Mouse (Mus musculus) midbrain, embryonic 15.5 days (tissue): Measurements from ENCODE around the gene Scfd2. TPM values are rescaled to one million over a fixed set of nuclear protein-coding genes. Genes with fewer than 3 reads are reported as not detected.

ENCODE experiments used
- ATAC-seq: fragments of 200-750 bp; cut with Nextera tagmentation; replicated peaks from 2 replicates; pipeline ENCODE4 v1.8.0; 2017; ENCODE audit warnings: moderate TSS enrichment
- H3K27ac ChIP-seq: fragments of 300-500 bp; sonication (generic); 2 replicates; pipeline ENCODE4 v1.5.1; 2015; ENCODE audit warnings: mild to moderate bottlenecking, inconsistent platforms
- H3K27me3 ChIP-seq: fragments of 300-500 bp; sonication (generic); replicated peaks from 2 replicates; pipeline ENCODE4 v1.6.1; 2015; ENCODE audit warnings: inconsistent platforms
- H3K36me3 ChIP-seq: fragments of 300-500 bp; sonication (generic); replicated peaks from 2 replicates; pipeline ENCODE4 v1.6.1; 2015; ENCODE audit warnings: inconsistent platforms
- H3K4me1 ChIP-seq: fragments of 300-500 bp; sonication (generic); 2 replicates; pipeline ENCODE4 v1.6.1; 2015; ENCODE audit warnings: inconsistent platforms
- H3K4me2 ChIP-seq: fragments of 300-500 bp; sonication (generic); 2 replicates; pipeline ENCODE4 v1.6.1; 2015; ENCODE audit warnings: inconsistent platforms, mild to moderate bottlenecking, moderate library complexity
- H3K4me3 ChIP-seq: fragments of 300-500 bp; sonication (generic); 2 replicates; pipeline ENCODE4 v1.5.1; 2015; ENCODE audit warnings: mild to moderate bottlenecking, inconsistent platforms
- H3K9ac ChIP-seq: fragments of 300-500 bp; sonication (generic); 2 replicates; pipeline ENCODE4 v1.6.1; 2015; ENCODE audit warnings: mild to moderate bottlenecking, inconsistent platforms
- H3K9me3 ChIP-seq: fragments of 300-500 bp; sonication (generic); 2 replicates; pipeline ENCODE4 v1.6.1; 2016; ENCODE audit warnings: inconsistent platforms
- WGBS: fragments of 180-500 bp; shearing (Covaris S2); methylation state at CpG from one replicate; pipeline ENCODE4 v1.1.7; 2015; ENCODE audit warnings: mixed read lengths; 5-methylcytosine and 5-hydroxymethylcytosine counted together
- polyA plus RNA-seq: library from polyadenylated mRNA; unstranded; fragments of >200 nt; fragmentation: Nextera tagmentation; extraction: Ambion mirVana; gene quantifications from 2 replicates; pipeline ENCODE4 v1.2.1, GENCODE M21; 2015

Scfd2 gene
- polyA plus RNA-seq, 1 experiment from 2014 or later = 20.0 TPM

DNA sequence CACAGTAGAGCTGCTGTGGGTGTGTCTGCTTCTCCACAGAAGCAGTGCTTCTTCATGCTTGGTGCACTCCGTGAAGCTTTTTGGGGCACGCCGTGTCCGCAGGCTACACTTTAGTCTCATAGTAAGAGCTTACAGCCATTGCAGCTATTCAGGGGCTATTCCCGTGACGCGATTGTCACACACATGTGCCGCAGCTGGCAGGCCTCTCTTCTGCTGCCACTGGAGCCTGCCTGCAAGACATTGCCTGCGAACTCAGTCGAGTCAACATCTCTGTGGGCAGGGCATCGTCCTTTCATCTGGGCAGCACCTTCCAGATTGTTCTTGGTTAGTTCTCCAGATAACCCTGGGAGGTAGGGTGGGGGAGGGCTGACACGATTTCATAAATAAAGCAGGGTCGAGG is 331.8 kb downstream of the Scfd2 start:
- Histone ChIP-seq H3K27ac (no peak overlapping the region), H3K36me3 (no peaks in the 10 kb centered on the region), H3K4me3 (no peak overlapping the region), H3K27me3 (no peaks in the 10 kb centered on the region), H3K4me1 (peaks cover 19% of the 10 kb centered on the region), H3K9me3 (no peaks in the 10 kb centered on the region), H3K9ac (no peak overlapping the region), H3K4me2 (no peak overlapping the region)
- 83% methylated on average over 13 of the region's 13 CpGs for WGBS
- no peak for ATAC-seq

- no peaks in the 10 kb centered on the region for H3K9me3 ChIP-seq
These were observed 333.1 kb downstream of the Scfd2 start for GRCm38 (mm10) chr5:74198446-74198845.

DNA sequence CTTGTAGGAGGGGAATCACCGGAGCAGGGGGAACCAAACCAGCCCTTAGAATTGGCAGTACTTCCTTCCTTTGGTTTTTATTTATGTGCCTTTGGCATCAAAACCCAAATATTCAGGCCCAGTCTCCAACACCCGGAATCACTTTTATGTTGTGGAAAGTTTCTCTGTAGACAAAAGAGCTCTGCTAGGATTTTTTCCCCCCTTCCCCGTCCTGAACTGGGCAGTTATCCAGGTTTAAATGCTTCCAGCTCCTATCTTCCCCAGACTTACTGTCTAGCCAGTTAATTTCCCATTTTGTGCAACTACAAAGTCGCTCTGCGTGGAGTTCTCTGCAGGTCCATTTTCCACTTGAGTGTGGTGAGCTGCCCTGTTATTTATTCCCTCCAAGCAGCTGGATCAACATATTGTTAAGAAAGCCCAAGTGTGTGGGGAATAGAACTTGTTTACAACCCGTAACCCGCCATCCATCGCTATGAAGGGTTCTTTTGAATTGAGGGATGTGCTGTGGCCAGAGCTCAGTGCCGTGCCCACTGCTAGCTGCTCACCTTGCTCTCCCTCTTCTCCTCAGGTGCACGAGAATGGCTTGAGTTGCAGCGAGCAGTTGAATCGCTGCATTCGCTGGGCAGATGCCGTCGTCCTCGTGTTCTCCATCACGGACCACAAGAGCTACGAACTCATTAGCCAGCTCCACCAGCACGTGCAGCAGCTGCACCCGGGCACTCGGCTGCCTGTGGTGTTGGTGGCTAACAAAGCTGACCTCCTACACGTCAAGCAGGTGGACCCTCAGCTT is 333.8 kb downstream of the Scfd2 start:
- H3K36me3 ChIP-seq = no peaks in the 10 kb centered on the region
- no peak overlapping the region for H3K27ac ChIP-seq
- no peak overlapping the region for H3K4me2 ChIP-seq
- H3K27me3 ChIP-seq = no peaks in the 10 kb centered on the region
- no peaks in the 10 kb centered on the region for H3K9me3 ChIP-seq
- ATAC-seq = no peak
- no peak overlapping the region for H3K4me3 ChIP-seq
- no peak overlapping the region for H3K9ac ChIP-seq
- peaks cover 30% of the 10 kb centered on the region for H3K4me1 ChIP-seq
- 77% methylated on average over 22 of the region's 22 CpGs for WGBS

More at GRCm38 (mm10) chr5:74198446-74198845, 333.1 kb downstream of the Scfd2 start:
- Histone ChIP-seq H3K36me3 (no peaks in the 10 kb centered on the region), H3K27me3 (no peaks in the 10 kb centered on the region), H3K4me3 (no peak overlapping the region), H3K9ac (no peak overlapping the region), H3K4me2 (no peak overlapping the region), H3K27ac (no peak overlapping the region), H3K4me1 (peaks cover 28% of the 10 kb centered on the region)
- WGBS = 81% methylated on average over 11 of the region's 11 CpGs
- ATAC-seq = no peak

DNA sequence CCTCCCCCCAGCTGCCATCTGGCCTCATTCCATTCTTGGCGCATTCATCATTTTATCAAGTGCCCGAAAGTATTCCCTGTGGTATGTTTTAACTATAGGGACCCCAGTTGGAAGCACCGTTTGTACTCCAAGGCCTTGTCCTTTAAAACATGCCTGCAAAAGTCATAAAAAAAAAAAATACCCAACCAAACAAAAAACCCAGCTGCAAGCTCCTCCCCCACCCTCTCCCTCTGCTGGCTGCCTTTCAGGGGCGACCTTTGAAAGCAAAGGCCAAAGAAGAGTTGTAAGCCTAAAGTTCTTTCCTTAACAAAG is 335.3 kb downstream of the Scfd2 start:
- Histone ChIP-seq H3K36me3 (no peaks in the 10 kb centered on the region), H3K9me3 (no peaks in the 10 kb centered on the region), H3K4me3 (peak overlapping the region; percentile 84; the same call in 1 of the 2 replicates), H3K9ac (no peak overlapping the region), H3K4me1 (peaks cover 30% of the 10 kb centered on the region), H3K27me3 (0 out of 2 replicates have a peak, but pooled peaks cover 5% of the 10 kb centered on the region), H3K27ac (no peak overlapping the region), H3K4me2 (peak overlapping the region; percentile 91)
- ATAC-seq = no peak
- 6% methylated on average over 4 of the region's 4 CpGs for WGBS

DNA sequence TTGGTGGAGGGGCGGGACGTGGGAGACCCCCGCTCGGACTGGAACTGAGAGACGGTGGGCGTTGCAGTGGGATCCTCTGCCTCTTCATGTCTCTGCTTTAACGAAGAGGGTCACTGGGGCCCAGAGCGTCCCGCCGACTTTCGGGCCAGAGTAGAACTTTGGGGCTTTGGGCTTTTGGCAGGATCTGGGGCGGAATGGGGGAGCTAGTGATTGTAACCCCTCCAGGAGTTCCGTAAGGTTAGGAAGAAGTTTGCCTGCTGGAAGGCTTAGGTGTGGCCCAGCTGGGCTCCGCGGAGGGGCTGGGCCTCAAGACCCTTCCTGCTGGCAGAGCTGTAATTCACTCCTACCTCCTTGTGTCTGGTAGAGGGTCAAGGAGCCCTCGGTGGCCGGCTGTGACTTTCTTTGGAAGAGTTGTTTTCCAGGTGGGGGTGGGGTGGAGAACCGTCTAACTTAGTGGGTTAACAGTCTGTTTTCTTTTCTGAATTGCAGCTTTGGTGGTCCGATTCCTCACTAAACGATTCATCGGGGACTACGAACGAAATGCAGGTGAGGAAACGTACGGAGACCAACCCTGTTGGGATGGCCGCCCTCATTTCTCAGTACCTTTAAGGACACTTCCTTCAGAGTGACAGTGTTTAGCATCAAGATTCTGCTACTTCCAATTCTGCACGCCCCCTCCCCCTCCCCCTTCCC is 335.8 kb downstream of the Scfd2 start:
- H3K27ac ChIP-seq = peak overlapping the region; percentile 56; the same call in 1 of the 2 replicates
- no peaks in the 10 kb centered on the region for H3K9me3 ChIP-seq
- peak; percentile 12 for ATAC-seq
- H3K4me2 ChIP-seq = peak overlapping the region; percentile 91
- H3K36me3 ChIP-seq = no peaks in the 10 kb centered on the region
- peak overlapping the region; percentile 84 for H3K4me3 ChIP-seq
- WGBS = 2% methylated on average over 27 of the region's 27 CpGs
- H3K9ac ChIP-seq = peak overlapping the region; percentile 82
- H3K27me3 ChIP-seq = 0 out of 2 replicates have a peak, but pooled peaks cover 5% of the 10 kb centered on the region
- H3K4me1 ChIP-seq = peaks cover 30% of the 10 kb centered on the region

DNA sequence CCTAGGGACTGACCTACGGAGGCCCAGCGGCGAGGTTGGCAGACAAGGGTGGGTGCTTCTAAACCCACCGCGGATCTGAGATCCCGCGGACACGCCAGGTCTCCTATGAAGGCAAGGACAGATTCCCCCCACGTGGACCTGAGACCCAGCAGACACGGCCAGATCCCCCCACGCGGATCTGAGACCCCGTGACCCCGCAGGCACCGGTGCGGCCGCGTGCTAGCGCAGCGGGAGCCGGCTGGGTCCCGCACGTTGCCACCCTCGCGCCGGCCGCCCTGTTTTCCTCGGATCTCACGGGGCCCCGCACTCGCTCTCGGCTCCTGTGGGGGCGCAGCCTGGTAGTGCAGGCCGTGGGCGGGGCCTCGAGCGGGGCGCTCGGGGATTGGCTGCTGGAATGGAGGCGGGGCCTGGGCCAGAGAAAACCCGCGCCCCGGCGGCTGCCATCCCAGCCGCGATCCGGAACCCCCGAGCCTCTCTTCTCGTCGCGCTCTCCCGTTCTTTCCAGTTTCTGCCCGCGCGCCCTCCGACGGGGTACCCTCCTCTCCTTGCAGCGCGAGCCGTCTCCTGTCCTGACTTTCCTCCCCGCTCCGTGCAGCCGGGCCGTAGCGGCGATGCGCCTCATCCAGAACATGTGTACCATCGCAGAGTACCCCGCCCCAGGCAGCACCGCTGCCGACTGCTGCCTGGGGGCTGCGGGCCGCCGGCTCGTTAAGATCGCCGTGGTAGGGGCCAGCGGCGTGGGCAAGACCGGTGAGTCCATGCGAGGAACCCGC is 336.5 kb downstream of the Scfd2 start, which contains the start of gene Rasl11b:
Gene Rasl11b (plus strand): TSS at position 446 of the 773 bp plus-strand sequence.
- Histone ChIP-seq H3K4me1 (peaks cover 30% of the 10 kb centered on the region), H3K27ac (peak within 1 kb of the TSS; percentile 56)
- 0% methylated on average over 82 of the region's 82 CpGs for WGBS

GRCm38 (mm10) chr5:74194027-74194840 is 337.3 kb downstream of the Scfd2 start:
- Histone ChIP-seq H3K36me3 (no peaks in the 10 kb centered on the region), H3K4me1 (peaks cover 30% of the 10 kb centered on the region), H3K9me3 (no peaks in the 10 kb centered on the region), H3K9ac (peak overlapping the region; percentile 52; the same call in 1 of the 2 replicates), H3K4me2 (peak overlapping the region; percentile 91), H3K27ac (no peak overlapping the region), H3K4me3 (peak overlapping the region; percentile 84), H3K27me3 (0 out of 2 replicates have a peak, but pooled peaks cover 5% of the 10 kb centered on the region)
- 24% methylated on average over 16 of the region's 16 CpGs for WGBS
- no peak; the same call in 1 of the 2 replicates for ATAC-seq

More for the DNA sequence above, 336.5 kb downstream of the Scfd2 start, which contains the start of gene Rasl11b:
- Histone ChIP-seq H3K9ac (peak within 1 kb of the TSS; percentile 82), H3K4me2 (peak within 1 kb of the TSS; percentile 91), H3K4me3 (peak within 1 kb of the TSS; percentile 84), H3K36me3 (no peaks in the 10 kb centered on the region), H3K27me3 (0 out of 2 replicates have a peak, but pooled peaks cover 5% of the 10 kb centered on the region), H3K9me3 (no peaks in the 10 kb centered on the region)
- ATAC-seq = peak; percentile 96

DNA sequence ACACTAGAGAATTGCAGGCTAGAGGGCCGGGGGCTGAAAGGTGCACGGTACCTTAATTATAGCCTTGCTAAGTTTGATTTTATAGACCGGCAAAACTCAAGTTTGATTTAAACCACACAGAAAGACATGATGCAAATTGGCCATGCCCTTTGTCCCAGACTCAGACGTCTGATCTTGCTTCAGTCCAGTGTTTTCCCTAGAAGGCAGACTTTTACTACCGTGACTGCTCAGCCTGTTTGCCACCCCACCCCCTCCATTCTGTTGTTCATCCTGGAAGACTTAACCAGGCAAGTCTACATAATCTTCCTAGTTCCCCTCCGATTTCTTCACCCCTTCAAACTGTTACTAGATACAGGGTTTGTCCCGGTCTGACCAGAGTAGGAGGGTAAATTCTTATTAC is 337.9 kb downstream of the Scfd2 start:
- no peak for ATAC-seq
- Histone ChIP-seq H3K4me2 (no peak overlapping the region), H3K36me3 (no peaks in the 10 kb centered on the region), H3K27ac (no peak overlapping the region), H3K4me3 (no peak overlapping the region), H3K9ac (no peak overlapping the region), H3K9me3 (no peaks in the 10 kb centered on the region), H3K27me3 (0 out of 2 replicates have a peak, but pooled peaks cover 5% of the 10 kb centered on the region), H3K4me1 (peaks cover 30% of the 10 kb centered on the region)
- 26% methylated on average over 7 of the region's 7 CpGs for WGBS

DNA sequence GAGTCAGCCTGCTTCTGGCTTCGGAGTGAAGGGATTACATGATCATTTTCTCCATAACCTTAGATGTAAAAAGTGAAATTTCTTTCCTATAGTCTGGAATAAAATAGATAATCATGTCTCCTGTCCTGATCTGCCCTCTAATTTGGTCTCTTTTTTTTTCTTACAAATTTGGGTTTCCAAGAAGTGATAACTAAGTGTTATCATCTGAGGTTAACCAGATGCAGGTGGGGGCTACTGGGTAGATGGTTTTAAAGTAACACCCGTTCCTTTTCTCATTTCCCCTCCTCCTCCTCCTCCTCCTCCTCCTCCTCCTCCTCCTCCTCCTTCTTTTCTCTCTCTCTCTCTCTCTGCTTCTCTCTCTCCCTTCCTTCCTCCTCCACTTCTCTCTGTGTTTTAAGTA is 338.6 kb downstream of the Scfd2 start:
- peaks cover 29% of the 10 kb centered on the region for H3K4me1 ChIP-seq
- no peak overlapping the region for H3K4me2 ChIP-seq
- no peak overlapping the region for H3K4me3 ChIP-seq
- no peak for ATAC-seq
- no peak overlapping the region for H3K27ac ChIP-seq
- H3K27me3 ChIP-seq = 0 out of 2 replicates have a peak, but pooled peaks cover 8% of the 10 kb centered on the region
- WGBS = 70% methylated on average over 2 of the region's 2 CpGs
- H3K9ac ChIP-seq = no peak overlapping the region
- H3K36me3 ChIP-seq = no peaks in the 10 kb centered on the region
- H3K9me3 ChIP-seq = no peaks in the 10 kb centered on the region

DNA sequence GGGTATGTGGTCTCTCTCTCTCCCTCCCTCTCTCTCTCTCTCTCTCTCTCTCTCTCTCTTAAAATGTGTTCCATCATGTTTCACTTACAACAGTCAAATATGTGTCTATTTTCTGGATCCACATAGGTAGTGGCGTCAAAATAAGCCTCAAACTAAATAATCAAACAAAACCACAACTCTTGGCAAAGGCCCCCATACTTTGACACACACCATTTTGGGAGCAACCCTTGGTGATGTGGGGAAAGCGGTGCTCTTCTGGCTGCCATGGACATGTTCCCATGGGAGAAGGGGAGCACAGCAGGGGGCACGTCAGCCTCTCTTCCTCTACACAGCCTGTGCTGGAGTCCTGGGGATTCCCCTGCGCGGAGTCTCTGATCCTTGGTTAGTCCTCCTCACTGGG is 340.6 kb downstream of the Scfd2 start:
- H3K9me3 ChIP-seq = no peaks in the 10 kb centered on the region
- no peak overlapping the region for H3K27ac ChIP-seq
- H3K36me3 ChIP-seq = no peaks in the 10 kb centered on the region
- 76% methylated on average over 5 of the region's 5 CpGs for WGBS
- ATAC-seq = no peak
- H3K4me2 ChIP-seq = no peak overlapping the region
- no peak overlapping the region for H3K4me3 ChIP-seq
- peaks cover 17% of the 10 kb centered on the region for H3K4me1 ChIP-seq
- 0 out of 2 replicates have a peak, but pooled peaks cover 8% of the 10 kb centered on the region for H3K27me3 ChIP-seq
- no peak overlapping the region for H3K9ac ChIP-seq

DNA sequence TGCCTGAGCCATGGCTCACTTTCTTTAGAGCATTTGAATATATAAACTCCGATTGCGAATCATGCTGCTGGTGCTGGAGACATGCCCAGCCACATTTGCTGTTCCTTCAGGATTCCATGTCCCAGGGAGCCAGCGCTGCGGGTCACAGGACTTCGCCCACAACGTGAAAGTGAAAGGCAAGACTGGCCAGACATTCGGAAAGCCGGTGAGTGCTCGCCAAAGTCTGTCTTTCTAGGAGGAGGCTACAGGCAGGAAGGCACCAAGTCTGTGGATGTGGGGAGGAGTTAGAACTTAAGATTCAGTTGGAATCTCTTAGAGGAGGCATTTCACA is 341.4 kb downstream of the Scfd2 start:
- WGBS = 31% methylated on average over 9 of the region's 9 CpGs
- no peak overlapping the region for H3K4me2 ChIP-seq

More for the DNA sequence above, 341.4 kb downstream of the Scfd2 start:
- Histone ChIP-seq H3K27ac (no peak overlapping the region), H3K9me3 (no peaks in the 10 kb centered on the region), H3K9ac (no peak overlapping the region), H3K4me3 (no peak overlapping the region), H3K36me3 (no peaks in the 10 kb centered on the region), H3K27me3 (0 out of 2 replicates have a peak, but pooled peaks cover 8% of the 10 kb centered on the region), H3K4me1 (peaks cover 11% of the 10 kb centered on the region)
- no peak for ATAC-seq
